Mouse (Mus musculus) liver, adult 2 months (tissue): ENCODE measurements at regions not wholly inside any gene's neighbourhood (a gene's known extent, or its start where the extent isn't known, plus 50 kb on each side); places are given as distances from the start of the nearest gene placed in this dataset.

Experiments used
- DNase-seq: peaks from one replicate; pipeline ENCODE4 v3.0.0-alpha.2; 2011; ENCODE audit warnings: low read depth, low spot score; ENCODE audit errors: extremely low read depth
- H3K27ac ChIP-seq: fragments of 200-500 bp; replicated peaks from 2 replicates; pipeline ENCODE4 v1.5.1; 2012; ENCODE audit warnings: low read depth, mild to moderate bottlenecking, control low read depth, inconsistent platforms, low read length; ENCODE audit not compliant: insufficient read depth
- H3K27me3 ChIP-seq: fragments of 200-500 bp; 2 replicates; pipeline ENCODE4 v1.6.1; 2012; ENCODE audit warnings: mild to moderate bottlenecking, moderate library complexity, low read length, inconsistent platforms; ENCODE audit not compliant: control insufficient read depth, insufficient read depth
- H3K36me3 ChIP-seq: fragments of 200-500 bp; 2 replicates; pipeline ENCODE4 v1.6.1; 2012; ENCODE audit warnings: low read length, inconsistent platforms; ENCODE audit not compliant: control insufficient read depth, insufficient read depth
- H3K4me1 ChIP-seq: fragments of 200-500 bp; 2 replicates; pipeline ENCODE4 v1.6.1; 2011; ENCODE audit warnings: low read length; ENCODE audit not compliant: control insufficient read depth, insufficient read depth
- H3K4me3 ChIP-seq: fragments of 200-500 bp; 2 replicates; pipeline ENCODE4 v1.5.1; 2011; ENCODE audit warnings: low read depth, mild to moderate bottlenecking, control low read depth, low read length, moderate library complexity; ENCODE audit not compliant: insufficient read depth
- H3K79me2 ChIP-seq: fragments of 200-500 bp; 2 replicates; pipeline ENCODE4 v1.6.1; 2012; ENCODE audit warnings: inconsistent platforms, mild to moderate bottlenecking, low read length, moderate library complexity; ENCODE audit not compliant: control insufficient read depth, insufficient read depth
- H3K9ac ChIP-seq: fragments of 200-500 bp; 2 replicates; pipeline ENCODE4 v1.6.1; 2012; ENCODE audit warnings: low read depth, mild to moderate bottlenecking, control low read depth, inconsistent platforms, low read length
- CTCF ChIP-seq: fragments of 200-500 bp; IDR thresholded peaks from 2 replicates; pipeline ENCODE4 v1.5.1; 2011; ENCODE audit warnings: low read depth, low read length, control low read depth
- POLR2A ChIP-seq: fragments of 200-500 bp; IDR thresholded peaks from 2 replicates; pipeline ENCODE4 v1.6.1; 2011; ENCODE audit warnings: low read length, control low read depth; ENCODE audit not compliant: insufficient read depth; ENCODE audit errors: extremely low read depth
- WGBS: fragments of 180-500 bp; shearing (Covaris S2); methylation state at CpG from one replicate; pipeline ENCODE4 v1.1.7; 2018; 5-methylcytosine and 5-hydroxymethylcytosine counted together

DNA sequence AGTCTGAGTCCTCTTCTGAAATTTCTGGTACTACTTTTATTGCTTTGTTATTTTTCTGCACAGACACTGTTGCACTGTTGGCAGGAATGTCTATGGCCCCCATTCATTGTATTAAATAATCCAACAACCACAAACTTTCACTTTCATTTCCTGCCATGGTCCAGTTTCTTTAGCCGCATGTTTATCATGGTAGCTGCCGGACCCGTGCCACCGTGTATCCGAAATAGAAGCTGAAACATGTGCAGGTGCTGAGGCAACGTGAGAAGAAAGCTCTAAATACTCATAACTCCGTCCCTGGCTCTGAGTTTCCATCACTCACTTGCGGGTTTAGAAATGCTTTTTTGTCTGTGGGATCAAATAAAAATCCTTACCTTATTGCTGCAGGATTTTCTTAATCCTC is 938.5 kb upstream of the Zeb2 start:
- no peak for TF ChIP-seq POLR2A
- no peak for TF ChIP-seq CTCF
- Histone ChIP-seq H3K9ac (no peak overlapping the region), H3K4me3 (no peak overlapping the region), H3K27me3 (no peaks in the 10 kb centered on the region), H3K36me3 (no peaks in the 10 kb centered on the region), H3K79me2 (no peaks in the 10 kb centered on the region), H3K27ac (no peak overlapping the region), H3K4me1 (no peaks in the 10 kb centered on the region)
- 74% methylated on average over 8 of the region's 8 CpGs for WGBS
- DNase-seq: no peak

GRCm38 (mm10) chr2:46054902-46055301 is 937.7 kb upstream of the Zeb2 start:
- no peak overlapping the region for H3K9ac ChIP-seq
- TF ChIP-seq CTCF (no peak), POLR2A (no peak)
- H3K4me1 ChIP-seq: no peaks in the 10 kb centered on the region
- no peaks in the 10 kb centered on the region for H3K79me2 ChIP-seq
- H3K27me3 ChIP-seq: no peaks in the 10 kb centered on the region
- DNase-seq: no peak
- H3K27ac ChIP-seq: no peak overlapping the region
- no peaks in the 10 kb centered on the region for H3K36me3 ChIP-seq
- H3K4me3 ChIP-seq: no peak overlapping the region
- WGBS: 74% methylated on average over 7 of the region's 7 CpGs

DNA sequence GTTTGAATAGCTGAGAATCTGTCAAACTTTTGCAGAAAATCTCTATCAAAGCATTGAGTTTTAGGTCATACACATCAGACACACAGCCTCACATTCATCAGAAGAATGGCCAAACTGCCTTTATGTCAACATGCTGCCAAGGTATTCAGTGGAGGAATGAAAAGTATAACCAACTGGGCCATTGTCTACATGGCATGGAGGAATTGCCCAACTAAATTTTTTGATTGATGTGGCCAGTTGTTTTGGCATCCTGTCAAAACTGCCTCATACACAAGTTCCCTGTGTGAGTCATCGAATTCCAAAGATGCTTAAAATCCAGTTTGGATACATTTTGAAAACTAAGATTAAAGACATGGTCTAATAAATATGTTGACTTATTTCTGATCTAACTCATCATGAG is 904.7 kb upstream of the Zeb2 start:
- Histone ChIP-seq H3K27me3 (no peaks in the 10 kb centered on the region), H3K79me2 (no peaks in the 10 kb centered on the region), H3K9ac (no peak overlapping the region), H3K36me3 (no peaks in the 10 kb centered on the region), H3K27ac (no peak overlapping the region), H3K4me3 (no peak overlapping the region), H3K4me1 (no peaks in the 10 kb centered on the region)
- TF ChIP-seq POLR2A (no peak), CTCF (no peak)
- WGBS: 78% methylated on average over 1 of the region's 1 CpGs
- no peak for DNase-seq

GRCm38 (mm10) chr2:46013771-46014269 is 896.6 kb upstream of the Zeb2 start:
- Histone ChIP-seq H3K79me2 (no peaks in the 10 kb centered on the region), H3K4me3 (no peak overlapping the region), H3K27me3 (no peaks in the 10 kb centered on the region), H3K9ac (no peak overlapping the region), H3K4me1 (no peaks in the 10 kb centered on the region), H3K36me3 (no peaks in the 10 kb centered on the region), H3K27ac (no peak overlapping the region)
- 70% methylated on average over 3 of the region's 3 CpGs for WGBS
- TF ChIP-seq POLR2A: no peak
- no peak for TF ChIP-seq CTCF
- DNase-seq: no peak

DNA sequence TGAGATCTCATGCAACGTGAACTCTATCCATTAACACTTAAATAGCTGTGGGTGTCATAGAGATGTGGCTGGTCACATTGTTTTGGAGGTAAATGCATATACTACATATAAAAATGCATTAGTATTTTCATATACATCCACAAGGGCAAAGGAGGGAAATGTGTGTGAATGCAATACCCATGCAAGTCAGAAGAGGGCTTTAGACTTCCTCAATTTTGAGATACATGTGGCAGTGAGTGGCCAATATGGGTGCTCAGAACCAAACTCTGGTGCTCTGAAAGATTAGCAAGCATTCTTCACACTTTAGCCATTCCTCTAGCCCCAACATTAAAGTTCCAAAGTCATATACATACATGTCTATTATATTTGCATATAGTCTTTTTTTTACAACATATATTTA is 895.5 kb upstream of the Zeb2 start:
- no peak overlapping the region for H3K9ac ChIP-seq
- no peak overlapping the region for H3K4me3 ChIP-seq
- WGBS: 85% methylated on average over 1 of the region's 1 CpGs
- no peaks in the 10 kb centered on the region for H3K79me2 ChIP-seq
- no peaks in the 10 kb centered on the region for H3K36me3 ChIP-seq
- H3K4me1 ChIP-seq: no peaks in the 10 kb centered on the region
- no peak overlapping the region for H3K27ac ChIP-seq
- no peaks in the 10 kb centered on the region for H3K27me3 ChIP-seq
- no peak for TF ChIP-seq CTCF
- no peak for TF ChIP-seq POLR2A
- DNase-seq: no peak

- H3K27me3 ChIP-seq: no peaks in the 10 kb centered on the region
- no peak overlapping the region for H3K27ac ChIP-seq
- H3K79me2 ChIP-seq: no peaks in the 10 kb centered on the region
- H3K36me3 ChIP-seq: no peaks in the 10 kb centered on the region
- no peak for TF ChIP-seq POLR2A
- no peak for TF ChIP-seq CTCF
- H3K4me3 ChIP-seq: no peak overlapping the region
- no peak overlapping the region for H3K9ac ChIP-seq
- no peak for DNase-seq
- no peaks in the 10 kb centered on the region for H3K4me1 ChIP-seq
These were observed 858.0 kb upstream of the Zeb2 start for GRCm38 (mm10) chr2:45975157-45975556.
